Mouse (Mus musculus) myocyte (in vitro differentiated cells): ENCODE measurements around the gene Dnah8.

ENCODE experiments used
- MYOG ChIP-seq, 3 experiments: IDR thresholded peaks; one replicate each; pipeline ENCODE4 v1.6.1; 2011; ENCODE audit warnings: control low read depth in 2 of 3, low read depth in 2 of 3, mild to moderate bottlenecking in 2 of 3; ENCODE audit not compliant: insufficient read length in 2 of 3, control insufficient read depth in 1 of 3, insufficient read depth in 1 of 3
- POLR2A ChIP-seq: IDR thresholded peaks from one replicate; pipeline ENCODE4 v1.6.1; 2011; ENCODE audit warnings: low read depth, mild to moderate bottlenecking, control low read depth, moderate library complexity; ENCODE audit not compliant: insufficient read length
- USF1 ChIP-seq: IDR thresholded peaks from one replicate; pipeline ENCODE4 v1.6.1; 2011; ENCODE audit warnings: low read depth, mild to moderate bottlenecking, control low read depth, moderate library complexity

DNA sequence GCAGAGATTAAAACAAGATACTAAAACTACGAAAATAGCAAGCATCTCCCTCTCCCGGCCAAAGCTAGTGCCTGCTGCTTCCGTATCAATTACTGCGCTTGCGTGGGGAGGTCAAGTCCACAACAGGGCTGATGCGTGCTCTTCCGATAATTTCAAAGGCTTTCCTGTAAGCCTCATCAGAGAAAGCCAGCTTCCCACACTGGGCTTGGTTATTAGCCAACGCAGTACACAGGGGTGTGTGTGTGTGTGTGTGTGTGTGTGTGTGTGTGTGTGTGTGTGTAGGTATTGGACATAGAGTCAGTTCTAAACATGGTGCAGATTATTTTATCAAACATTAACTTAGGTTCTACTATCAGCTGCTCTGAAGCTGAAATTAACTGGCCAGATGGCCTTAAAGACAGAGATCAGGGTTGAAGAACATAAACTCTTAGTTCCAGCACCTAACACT lies 17.5 kb upstream of the Dnah8 start:
- TF ChIP-seq POLR2A, result no peak
- TF ChIP-seq MYOG (IDR thresholded peaks at IDR 0.05; ENCODE audit: control insufficient read depth in 1 of 3, insufficient read depth in 1 of 3, insufficient read length in 2 of 3, low read depth in 2 of 3), result no peak
- TF ChIP-seq USF1, result no peak
